Mouse (Mus musculus): ENCODE measurements around the gene Spata13. TPM values are rescaled to one million over a fixed set of nuclear protein-coding genes. Genes with fewer than 3 reads are reported as not detected.

The Spata13 gene
- polyA plus RNA-seq, 1 experiment from 2014 or later, result 25.9 TPM

DNA sequence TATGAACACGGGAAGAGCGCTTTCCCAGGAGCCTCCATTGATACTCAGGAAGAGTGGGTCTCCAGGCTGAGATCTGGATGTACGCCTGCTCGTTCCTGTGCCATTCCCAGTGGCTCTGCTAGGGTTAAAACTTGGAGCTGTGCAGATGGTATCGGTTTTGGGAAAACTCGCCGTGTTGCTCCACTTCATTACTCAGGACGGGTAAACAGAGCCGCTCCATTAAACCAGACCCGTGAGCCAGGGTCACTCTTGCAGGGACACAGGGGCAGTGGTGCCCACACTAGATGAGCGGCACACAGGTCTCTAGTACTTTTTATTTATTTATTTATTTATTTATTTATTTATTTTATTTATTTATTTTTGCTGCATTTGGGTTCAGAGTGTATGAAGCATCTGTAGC, 20.9 kb downstream of the Spata13 start:
- ATAC-seq (replicated peaks; ENCODE audit: insufficient number of reproducible peaks, low FRiP score, low TSS enrichment, low read depth), result no peak
- no peaks in the 10 kb centered on the region for H3K9me3 ChIP-seq (replicated peaks; ENCODE audit: control insufficient read depth, low read length)
- no peak overlapping the region for H3K4me2 ChIP-seq (ENCODE audit: low read depth, low read length)
- no peaks in the 10 kb centered on the region for H3K4me1 ChIP-seq (ENCODE audit: control insufficient read depth, insufficient read depth, low read length)
- H3K27ac ChIP-seq (replicated peaks; ENCODE audit: low read depth, low read length), result no peak overlapping the region
- no peaks in the 10 kb centered on the region for H3K27me3 ChIP-seq (ENCODE audit: control insufficient read depth, insufficient read depth, low read length)
- no peak overlapping the region for H3K4me3 ChIP-seq (ENCODE audit: low read depth, low read length)
- WGBS, result 71% methylated on average over 11 of the region's 11 CpGs
- no peak for DNase-seq (ENCODE audit: low spot score)
- H3K9ac ChIP-seq (replicated peaks; ENCODE audit: low read length), result no peak overlapping the region
- no peaks in the 10 kb centered on the region for H3K36me3 ChIP-seq (replicated peaks; ENCODE audit: control insufficient read depth, insufficient read depth, low read depth, low read length)

DNA sequence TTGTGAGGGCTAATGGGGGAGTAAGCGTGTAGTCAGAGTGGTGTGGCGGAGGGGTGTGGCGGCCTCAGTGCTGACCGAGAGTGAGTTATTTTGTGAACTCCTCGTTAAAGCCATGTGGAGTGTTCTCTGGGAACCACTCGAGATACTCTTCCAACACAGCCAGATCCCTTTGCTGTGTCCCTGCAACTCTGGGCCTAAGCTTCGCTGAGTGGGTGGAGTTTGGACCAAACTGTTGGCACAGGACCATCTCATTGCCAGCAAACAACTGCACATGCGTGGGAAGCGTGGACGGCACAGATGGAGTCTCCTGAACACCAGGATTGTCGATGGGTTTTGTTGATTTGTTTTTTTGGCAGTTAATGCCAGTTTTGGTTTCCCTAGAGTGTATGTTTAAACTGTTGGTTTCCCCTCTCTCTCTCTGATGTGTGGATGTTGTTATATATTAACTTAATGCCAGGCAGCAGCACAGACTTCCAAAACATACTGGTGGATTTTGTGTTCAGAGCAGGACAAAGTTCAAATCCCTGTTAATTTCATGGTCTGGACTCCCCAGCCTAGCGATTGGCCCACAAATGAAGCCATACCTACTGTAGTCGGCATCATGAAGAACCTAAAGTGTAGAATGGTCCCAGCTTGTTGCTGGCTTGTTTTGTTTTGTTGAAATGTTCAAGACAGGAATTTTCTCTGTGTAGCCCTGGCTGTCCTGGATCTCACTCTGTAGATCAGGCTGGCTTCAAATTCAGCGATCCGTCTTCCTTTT, 22.3 kb downstream of the Spata13 start:
- H3K36me3 ChIP-seq (replicated peaks; ENCODE audit: control insufficient read depth, insufficient read depth, low read depth, low read length), result no peaks in the 10 kb centered on the region
- H3K4me1 ChIP-seq (ENCODE audit: control insufficient read depth, insufficient read depth, low read length), result no peaks in the 10 kb centered on the region
- no peak overlapping the region for H3K4me2 ChIP-seq (ENCODE audit: low read depth, low read length)
- no peaks in the 10 kb centered on the region for H3K27me3 ChIP-seq (ENCODE audit: control insufficient read depth, insufficient read depth, low read length)
- ATAC-seq (replicated peaks; ENCODE audit: insufficient number of reproducible peaks, low FRiP score, low TSS enrichment, low read depth) (no peak), DNase-seq (ENCODE audit: low spot score) (no peak)
- no peak overlapping the region for H3K4me3 ChIP-seq (ENCODE audit: low read depth, low read length)
- 81% methylated on average over 15 of the region's 15 CpGs for WGBS
- H3K9me3 ChIP-seq (replicated peaks; ENCODE audit: control insufficient read depth, low read length), result no peaks in the 10 kb centered on the region
- no peak overlapping the region for H3K27ac ChIP-seq (replicated peaks; ENCODE audit: low read depth, low read length)
- H3K9ac ChIP-seq (replicated peaks; ENCODE audit: low read length), result no peak overlapping the region

DNA sequence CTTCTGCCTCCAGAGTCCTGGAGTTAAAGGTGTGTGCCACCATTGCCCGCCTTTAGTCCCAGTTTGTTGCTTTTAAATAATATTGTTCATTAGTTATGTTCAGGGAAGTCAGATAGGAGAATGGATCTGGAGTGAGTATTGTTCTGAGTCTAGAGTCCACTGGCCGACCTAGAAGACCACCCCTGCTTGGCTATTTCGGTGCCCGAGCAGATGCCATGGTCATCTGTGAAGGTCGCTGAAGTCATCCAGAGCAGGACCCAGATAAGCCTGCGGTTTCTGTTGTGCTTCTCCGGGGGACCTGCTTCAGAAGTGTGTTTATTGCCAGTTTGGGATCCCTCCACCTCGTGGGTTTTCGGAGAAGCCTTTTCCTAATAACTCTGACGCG, 22.9 kb downstream of the Spata13 start:
- H3K4me2 ChIP-seq (ENCODE audit: low read depth, low read length), result no peak overlapping the region
- no peak overlapping the region for H3K9ac ChIP-seq (replicated peaks; ENCODE audit: low read length)
- no peaks in the 10 kb centered on the region for H3K27me3 ChIP-seq (ENCODE audit: control insufficient read depth, insufficient read depth, low read length)
- DNase-seq (ENCODE audit: low spot score) (no peak), ATAC-seq (replicated peaks; ENCODE audit: insufficient number of reproducible peaks, low FRiP score, low TSS enrichment, low read depth) (no peak)
- H3K9me3 ChIP-seq (replicated peaks; ENCODE audit: control insufficient read depth, low read length), result no peaks in the 10 kb centered on the region
- WGBS, result 94% methylated on average over 11 of the region's 11 CpGs
- no peak overlapping the region for H3K27ac ChIP-seq (replicated peaks; ENCODE audit: low read depth, low read length)
- H3K4me3 ChIP-seq (ENCODE audit: low read depth, low read length), result no peak overlapping the region
- no peaks in the 10 kb centered on the region for H3K36me3 ChIP-seq (replicated peaks; ENCODE audit: control insufficient read depth, insufficient read depth, low read depth, low read length)
- H3K4me1 ChIP-seq (ENCODE audit: control insufficient read depth, insufficient read depth, low read length), result no peaks in the 10 kb centered on the region

DNA sequence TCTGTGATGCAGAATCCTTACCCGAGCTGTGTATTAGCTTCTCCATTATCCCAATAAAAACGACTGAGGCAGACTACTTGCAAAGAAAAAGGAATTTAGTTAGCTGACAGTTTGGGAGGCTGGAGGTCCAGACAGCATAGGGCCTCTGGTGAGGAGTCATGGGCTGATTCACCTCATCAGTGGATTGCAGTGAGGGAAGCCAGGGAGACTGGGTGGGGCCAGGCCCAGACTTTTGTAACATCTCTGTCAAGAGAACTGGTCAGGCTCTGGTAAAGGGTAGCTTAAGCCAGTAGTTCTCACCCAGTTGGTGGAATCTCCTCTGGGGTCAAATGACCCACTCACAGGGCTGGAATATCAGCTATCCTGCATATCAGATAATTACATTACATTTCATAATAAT, 24.1 kb downstream of the Spata13 start:
- DNase-seq (ENCODE audit: low spot score), result no peak
- no peaks in the 10 kb centered on the region for H3K9me3 ChIP-seq (replicated peaks; ENCODE audit: control insufficient read depth, low read length)
- no peaks in the 10 kb centered on the region for H3K27me3 ChIP-seq (ENCODE audit: control insufficient read depth, insufficient read depth, low read length)
- H3K4me2 ChIP-seq (ENCODE audit: low read depth, low read length), result no peak overlapping the region
- no peaks in the 10 kb centered on the region for H3K36me3 ChIP-seq (replicated peaks; ENCODE audit: control insufficient read depth, insufficient read depth, low read depth, low read length)
- H3K27ac ChIP-seq (replicated peaks; ENCODE audit: low read depth, low read length), result no peak overlapping the region
- no peak for ATAC-seq (replicated peaks; ENCODE audit: insufficient number of reproducible peaks, low FRiP score, low TSS enrichment, low read depth)
- H3K4me1 ChIP-seq (ENCODE audit: control insufficient read depth, insufficient read depth, low read length), result no peaks in the 10 kb centered on the region
- 86% methylated on average over 2 of the region's 2 CpGs for WGBS
- H3K9ac ChIP-seq (replicated peaks; ENCODE audit: low read length), result no peak overlapping the region
- H3K4me3 ChIP-seq (ENCODE audit: low read depth, low read length), result no peak overlapping the region

DNA sequence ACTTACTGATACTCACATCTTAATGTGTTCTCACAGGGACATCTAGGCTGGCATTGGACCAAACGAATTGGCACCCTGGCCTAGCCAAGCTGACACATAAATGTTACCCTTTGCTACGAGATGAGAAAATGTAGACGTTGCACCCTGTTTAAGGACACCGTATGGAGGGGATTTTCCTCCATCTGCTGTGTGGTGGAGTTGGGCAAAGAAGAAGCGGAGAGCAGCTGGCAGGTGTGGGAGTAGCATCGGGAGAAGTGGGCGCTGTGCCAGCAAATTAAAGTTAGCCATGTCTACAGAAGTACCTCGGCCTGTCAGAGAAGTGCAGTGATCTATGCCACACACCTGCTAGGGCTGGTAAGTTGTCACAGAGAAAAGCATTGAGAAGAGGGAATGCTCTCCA, 25.7 kb downstream of the Spata13 start:
- Histone ChIP-seq H3K4me2 (ENCODE audit: low read depth, low read length) (no peak overlapping the region), H3K9me3 (replicated peaks; ENCODE audit: control insufficient read depth, low read length) (no peaks in the 10 kb centered on the region), H3K4me1 (ENCODE audit: control insufficient read depth, insufficient read depth, low read length) (no peaks in the 10 kb centered on the region), H3K36me3 (replicated peaks; ENCODE audit: control insufficient read depth, insufficient read depth, low read depth, low read length) (no peaks in the 10 kb centered on the region), H3K9ac (replicated peaks; ENCODE audit: low read length) (no peak overlapping the region), H3K27ac (replicated peaks; ENCODE audit: low read depth, low read length) (no peak overlapping the region), H3K27me3 (ENCODE audit: control insufficient read depth, insufficient read depth, low read length) (no peaks in the 10 kb centered on the region), H3K4me3 (ENCODE audit: low read depth, low read length) (no peak overlapping the region)
- ATAC-seq (replicated peaks; ENCODE audit: insufficient number of reproducible peaks, low FRiP score, low TSS enrichment, low read depth) (no peak), DNase-seq (ENCODE audit: low spot score) (no peak)
- 95% methylated on average over 8 of the region's 8 CpGs for WGBS

DNA sequence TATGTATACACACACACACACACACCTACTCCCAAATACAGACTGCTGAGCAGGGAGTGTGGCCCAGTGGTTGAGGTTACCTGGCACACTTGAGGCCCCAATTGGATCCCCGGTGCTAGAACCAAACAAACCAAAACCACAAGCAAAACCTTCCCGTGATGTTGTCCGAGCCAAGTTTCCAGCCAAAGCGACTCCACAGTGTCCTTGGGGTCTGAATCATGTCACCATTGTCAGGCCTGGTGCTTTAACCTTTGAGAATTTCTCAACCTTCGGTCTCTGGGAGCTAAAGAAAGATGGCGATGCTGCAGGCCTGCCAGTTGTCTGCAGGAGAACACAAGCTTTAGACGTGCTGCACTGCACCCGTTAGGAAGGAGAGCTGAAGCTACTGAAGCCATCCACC, 26.8 kb downstream of the Spata13 start:
- 92% methylated on average over 8 of the region's 8 CpGs for WGBS
- Histone ChIP-seq H3K27ac (replicated peaks; ENCODE audit: low read depth, low read length) (no peak overlapping the region), H3K36me3 (replicated peaks; ENCODE audit: control insufficient read depth, insufficient read depth, low read depth, low read length) (no peaks in the 10 kb centered on the region), H3K9ac (replicated peaks; ENCODE audit: low read length) (no peak overlapping the region), H3K4me3 (ENCODE audit: low read depth, low read length) (no peak overlapping the region), H3K9me3 (replicated peaks; ENCODE audit: control insufficient read depth, low read length) (no peaks in the 10 kb centered on the region), H3K4me2 (ENCODE audit: low read depth, low read length) (no peak overlapping the region), H3K27me3 (ENCODE audit: control insufficient read depth, insufficient read depth, low read length) (no peaks in the 10 kb centered on the region), H3K4me1 (ENCODE audit: control insufficient read depth, insufficient read depth, low read length) (no peaks in the 10 kb centered on the region)
- ATAC-seq (replicated peaks; ENCODE audit: insufficient number of reproducible peaks, low FRiP score, low TSS enrichment, low read depth) (no peak), DNase-seq (ENCODE audit: low spot score) (no peak)

DNA sequence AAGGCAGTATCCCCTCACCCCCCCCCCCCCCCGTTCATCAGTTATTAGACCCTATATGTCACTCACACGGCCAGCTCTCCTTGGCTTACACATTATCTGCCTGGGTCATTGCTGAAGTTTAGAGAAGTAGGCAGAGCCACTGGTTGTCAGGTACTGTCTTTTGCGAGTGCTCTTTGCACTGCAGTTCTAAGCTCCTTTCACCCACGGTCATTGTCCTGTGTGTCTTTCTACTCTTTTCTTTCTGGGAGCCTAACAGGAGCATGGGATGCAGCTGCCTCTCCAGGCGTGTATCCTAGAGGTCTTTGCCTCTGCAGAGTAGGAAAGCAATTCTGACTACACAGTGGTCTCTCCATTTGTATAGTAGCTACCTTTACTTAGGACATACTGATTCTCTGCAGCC, 27.5 kb downstream of the Spata13 start:
- WGBS, result 89% methylated on average over 5 of the region's 5 CpGs

DNA sequence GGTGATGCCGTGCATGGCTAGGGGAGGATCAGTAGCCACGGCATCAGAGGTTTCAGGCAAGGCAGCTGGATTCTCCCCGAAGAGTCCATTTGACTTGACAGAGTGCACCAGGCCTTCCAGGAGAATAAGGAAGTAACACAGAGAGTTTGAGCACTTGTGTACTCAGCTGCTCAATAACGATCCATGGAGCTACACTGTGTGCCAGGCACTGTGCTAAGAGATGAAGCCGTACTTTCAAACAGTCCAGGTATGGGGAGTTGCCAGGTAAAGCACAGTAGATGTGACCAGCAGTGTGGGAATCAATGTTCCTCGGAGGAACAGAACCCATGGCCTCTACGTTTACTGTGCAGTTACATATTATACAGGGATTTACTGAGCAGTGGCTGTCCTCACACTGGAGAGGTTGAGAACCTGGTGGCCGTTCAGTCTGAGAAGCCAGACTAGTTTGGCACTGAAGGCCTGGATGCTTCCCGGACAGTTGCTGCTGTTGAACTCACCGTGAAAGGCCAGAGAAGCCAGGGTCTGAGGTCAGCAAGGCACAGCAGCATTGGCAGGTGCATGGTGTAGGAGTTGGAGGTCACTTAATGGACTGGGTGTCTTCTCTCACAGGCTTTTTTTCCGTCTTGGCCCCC, 29.6 kb downstream of the Spata13 start:
- Histone ChIP-seq H3K4me1 (ENCODE audit: control insufficient read depth, insufficient read depth, low read length) (no peaks in the 10 kb centered on the region), H3K9me3 (replicated peaks; ENCODE audit: control insufficient read depth, low read length) (no peaks in the 10 kb centered on the region), H3K4me2 (ENCODE audit: low read depth, low read length) (no peak overlapping the region), H3K27ac (replicated peaks; ENCODE audit: low read depth, low read length) (no peak overlapping the region), H3K4me3 (ENCODE audit: low read depth, low read length) (no peak overlapping the region), H3K27me3 (ENCODE audit: control insufficient read depth, insufficient read depth, low read length) (no peaks in the 10 kb centered on the region), H3K36me3 (replicated peaks; ENCODE audit: control insufficient read depth, insufficient read depth, low read depth, low read length) (no peaks in the 10 kb centered on the region), H3K9ac (replicated peaks; ENCODE audit: low read length) (no peak overlapping the region)
- ATAC-seq (replicated peaks; ENCODE audit: insufficient number of reproducible peaks, low FRiP score, low TSS enrichment, low read depth), result no peak
- no peak for DNase-seq (ENCODE audit: low spot score)
- 88% methylated on average over 11 of the region's 11 CpGs for whole genome bisulfite sequencing

More for the DNA sequence above, 27.5 kb downstream of the Spata13 start:
- no peaks in the 10 kb centered on the region for H3K27me3 ChIP-seq (ENCODE audit: control insufficient read depth, insufficient read depth, low read length)
- no peaks in the 10 kb centered on the region for H3K9me3 ChIP-seq (replicated peaks; ENCODE audit: control insufficient read depth, low read length)
- H3K4me3 ChIP-seq (ENCODE audit: low read depth, low read length), result no peak overlapping the region
- H3K9ac ChIP-seq (replicated peaks; ENCODE audit: low read length), result no peak overlapping the region
- H3K36me3 ChIP-seq (replicated peaks; ENCODE audit: control insufficient read depth, insufficient read depth, low read depth, low read length), result no peaks in the 10 kb centered on the region
- no peak overlapping the region for H3K4me2 ChIP-seq (ENCODE audit: low read depth, low read length)
- H3K27ac ChIP-seq (replicated peaks; ENCODE audit: low read depth, low read length), result no peak overlapping the region
- ATAC-seq (replicated peaks; ENCODE audit: insufficient number of reproducible peaks, low FRiP score, low TSS enrichment, low read depth), result no peak
- no peaks in the 10 kb centered on the region for H3K4me1 ChIP-seq (ENCODE audit: control insufficient read depth, insufficient read depth, low read length)
- DNase-seq (ENCODE audit: low spot score), result no peak
